Mouse (Mus musculus): ENCODE results near the gene D930007J09Rik.
A peak's percentile ranks its signal among the peaks of the same experiment; 100 is the strongest.

Gene D930007J09Rik

GRCm38 (mm10) chr13:32819926-32820325 is 17.3 kb upstream of the D930007J09Rik start:
- DNase-seq (ENCODE audit: low read depth, low spot score): no peak

GRCm38 (mm10) chr13:32819241-32819640 is 16.6 kb upstream of the D930007J09Rik start:
- DNase-seq (ENCODE audit: low read depth, low spot score): no peak

- DNase-seq (ENCODE audit: low read depth, low spot score): no peak
Measured at GRCm38 (mm10) chr13:32807624-32808023, 5.0 kb upstream of the D930007J09Rik start.

- peak; percentile 18 for DNase-seq (ENCODE audit: low read depth, low spot score)
Measured at GRCm38 (mm10) chr13:32806820-32807219, 4.2 kb upstream of the D930007J09Rik start.

GRCm38 (mm10) chr13:32803701-32804345 is 1.2 kb upstream of the D930007J09Rik start:
- no peak for DNase-seq (ENCODE audit: low read depth, low spot score)

GRCm38 (mm10) chr13:32801693-32802221 is 892 bp downstream of the D930007J09Rik start, which contains the start of gene Wrnip1:
Gene Wrnip1 (plus strand): TSS chr13:32802038.
- DNase-seq (ENCODE audit: low read depth, low spot score): peak; percentile 100

GRCm38 (mm10) chr13:32800859-32801258 is 1.8 kb downstream of the D930007J09Rik start:
- no peak for DNase-seq (ENCODE audit: low read depth, low spot score)

GRCm38 (mm10) chr13:32799131-32799530 is 3.5 kb downstream of the D930007J09Rik start:
- DNase-seq (ENCODE audit: low read depth, low spot score): peak; percentile 29

GRCm38 (mm10) chr13:32797085-32797484 is 5.6 kb downstream of the D930007J09Rik start:
- DNase-seq (ENCODE audit: low read depth, low spot score): peak; percentile 35

- no peak for DNase-seq (ENCODE audit: low read depth, low spot score)
Measured at GRCm38 (mm10) chr13:32795166-32795565, 7.5 kb downstream of the D930007J09Rik start.

GRCm38 (mm10) chr13:32794619-32795018 is 8.0 kb downstream of the D930007J09Rik start:
- peak; percentile 25 for DNase-seq (ENCODE audit: low read depth, low spot score)

- DNase-seq (ENCODE audit: low read depth, low spot score): no peak
Measured at GRCm38 (mm10) chr13:32789781-32790180, 12.9 kb downstream of the D930007J09Rik start.

GRCm38 (mm10) chr13:32787584-32787983 is 15.1 kb downstream of the D930007J09Rik start:
- DNase-seq (ENCODE audit: low read depth, low spot score): no peak

GRCm38 (mm10) chr13:32783816-32784215 is 18.8 kb downstream of the D930007J09Rik start, which contains the start of gene Mylk4:
Gene Mylk4 (minus strand): TSS chr13:32783954.
- DNase-seq (ENCODE audit: low read depth, low spot score): no peak

GRCm38 (mm10) chr13:32783055-32783454 is 19.6 kb downstream of the D930007J09Rik start:
- no peak for DNase-seq (ENCODE audit: low read depth, low spot score)

GRCm38 (mm10) chr13:32778861-32779260 is 23.8 kb downstream of the D930007J09Rik start:
- no peak for DNase-seq (ENCODE audit: low read depth, low spot score)

GRCm38 (mm10) chr13:32776350-32776749 is 26.3 kb downstream of the D930007J09Rik start:
- no peak for DNase-seq (ENCODE audit: low read depth, low spot score)

GRCm38 (mm10) chr13:32775889-32776288 is 26.8 kb downstream of the D930007J09Rik start:
- peak; percentile 45 for DNase-seq (ENCODE audit: low read depth, low spot score)

- DNase-seq (ENCODE audit: low read depth, low spot score): no peak
Measured at GRCm38 (mm10) chr13:32769960-32770359, 32.7 kb downstream of the D930007J09Rik start.

GRCm38 (mm10) chr13:32768104-32768503 is 34.5 kb downstream of the D930007J09Rik start:
- peak; percentile 74 for DNase-seq (ENCODE audit: low read depth, low spot score)

- no peak for DNase-seq (ENCODE audit: low read depth, low spot score)
Measured at GRCm38 (mm10) chr13:32764448-32764847, 38.2 kb downstream of the D930007J09Rik start.

- DNase-seq (ENCODE audit: low read depth, low spot score): no peak
Measured at GRCm38 (mm10) chr13:32763141-32763540, 39.5 kb downstream of the D930007J09Rik start.

- DNase-seq (ENCODE audit: low read depth, low spot score): no peak
Measured at GRCm38 (mm10) chr13:32760795-32761194, 41.9 kb downstream of the D930007J09Rik start.

Measured in brain, adult 2 months (tissue).